Mouse (Mus musculus) left cerebral cortex, adult 11 months (tissue): ENCODE data around the gene Akap1.

Source experiments
- DNase-seq: peaks from one replicate; pipeline ENCODE4 v3.0.0; 2022; ENCODE audit warnings: low spot score

Gene Akap1

GRCm38 (mm10) chr11:88782531-88782930 is 81.9 kb downstream of the Akap1 start:
- DNase-seq = no peak
